In genomic region chr3:159840002-159840816, GRCm38 (mm10) we compare ENCODE assay signal across 7 mouse cellular contexts. TPM values are rescaled to one million over a fixed set of nuclear protein-coding genes. Genes with fewer than 3 reads are reported as not detected.
DNase-seq lines count a peak whose midpoint lies in the region; ATAC-seq and TF ChIP-seq lines count a peak whose summit lies in the region.

No protein-coding gene starts in this region.

- intact Hi-C loops in left cerebral cortex, postnatal 4 days (cut with DNase I), result no loop called here

- H3K27ac ChIP-seq in embryonic facial prominence, embryonic 10.5 days (replicated peaks), result peak overlapping the region; percentile 91
- peak overlapping the region; percentile 15 for H3K27ac ChIP-seq in intestine, postnatal 0 days (ENCODE audit: low read depth, low read length)

- no peaks in the 10 kb centered on the region for H3K36me3 ChIP-seq in embryonic facial prominence, embryonic 10.5 days (replicated peaks)
- H3K36me3 ChIP-seq in intestine, postnatal 0 days (ENCODE audit: control insufficient read depth, insufficient read depth), result no peaks in the 10 kb centered on the region

- no peaks in the 10 kb centered on the region for H3K9me3 ChIP-seq in embryonic facial prominence, embryonic 10.5 days
- H3K9me3 ChIP-seq in intestine, postnatal 0 days (ENCODE audit: control insufficient read depth), result no peaks in the 10 kb centered on the region

- peak; percentile 54 to 56 for DNase-seq in adrenal gland, adult 18-20 months (ENCODE audit: low spot score in 2 of 2)
- DNase-seq in embryonic facial prominence, embryonic 10.5 days (ENCODE audit: low spot score), result peak; percentile 84
- DNase-seq in heart, adult 18-20 months, result peak; percentile 81 to 82
- DNase-seq in left cerebral cortex, postnatal 4 days, result peak; percentile 41
- DNase-seq in mesoderm, embryonic 11.5 days (ENCODE audit: low read depth, low spot score), result peak; percentile 72
- DNase-seq in right cerebral cortex, postnatal 36 days (ENCODE audit: low spot score in 2 of 2), result peak; percentile 8 to 16

- peak overlapping the region; percentile 95 for H3K4me2 ChIP-seq in intestine, postnatal 0 days (replicated peaks; ENCODE audit: low read depth)

- ATAC-seq in intestine, postnatal 0 days, result peak; percentile 54

- peak overlapping the region; percentile 73 for H3K4me3 ChIP-seq in embryonic facial prominence, embryonic 10.5 days
- peak overlapping the region; percentile 55 for H3K4me3 ChIP-seq in intestine, postnatal 0 days (ENCODE audit: low read depth, low read length)

- H3K9ac ChIP-seq in intestine, postnatal 0 days (ENCODE audit: low read depth, low read length), result peak overlapping the region; percentile 64

- no peak for TF ChIP-seq CTCF in intestine, postnatal 0 days (IDR thresholded peaks at IDR 0.05; ENCODE audit: low read depth)

- H3K4me1 ChIP-seq in embryonic facial prominence, embryonic 10.5 days, result peaks cover 25% of the 10 kb centered on the region
- no peaks in the 10 kb centered on the region for H3K4me1 ChIP-seq in intestine, postnatal 0 days (replicated peaks; ENCODE audit: control insufficient read depth, insufficient read depth, low read length)

- under 1% methylated on average over 27 of the region's 27 CpGs for WGBS in embryonic facial prominence, embryonic 10.5 days
- under 1% methylated on average over 27 of the region's 27 CpGs for WGBS in intestine, postnatal 0 days

- peaks cover 24% of the 10 kb centered on the region for H3K27me3 ChIP-seq in embryonic facial prominence, embryonic 10.5 days (replicated peaks; ENCODE audit: low read depth, poor library complexity, severe bottlenecking)
- H3K27me3 ChIP-seq in intestine, postnatal 0 days (replicated peaks; ENCODE audit: control insufficient read depth, insufficient read depth, low read length), result no peaks in the 10 kb centered on the region

RNA-seq across cellular contexts. Expression of gene Wls, which starts 0.7 kb away (rescaled TPM):
- 10 to 100 TPM; 58.9 to 59.6 TPM for total RNA-seq in adrenal gland, adult 18-20 months (2021)
- 118 and 122 TPM in 2 replicates for polyA plus RNA-seq in embryonic facial prominence, embryonic 10.5 days (2016; fragmentation: Nextera tagmentation; extraction: Ambion mirVana)
- total RNA-seq in heart, adult 18-20 months (2021), result 10 to 100 TPM; 38.7 to 44.8 TPM
- polyA plus RNA-seq in intestine, postnatal 0 days (2015; fragmentation: Nextera tagmentation; extraction: Ambion mirVana), result 30.3 and 30.5 TPM in 2 replicates
- 10 to 100 TPM; 23.8 to 25.9 TPM for total RNA-seq in left cerebral cortex, postnatal 4 days (2021)

Comparison
In these comparisons a context has a peak if more than half of its experiments do, and no peak if none do; other contexts are left out.
1. Peak in every context shown above with its lines: DNase-seq, ATAC-seq, H3K4me3 ChIP-seq and H3K27ac ChIP-seq.
2. DNase-seq: peak in every context shown above with its lines; median percentile 84 in embryonic facial prominence, embryonic 10.5 days; 82 in heart, adult 18-20 months; 72 in mesoderm, embryonic 11.5 days; 55 in adrenal gland, adult 18-20 months; 41 in left cerebral cortex, postnatal 4 days; 12 in right cerebral cortex, postnatal 36 days.